Mouse (Mus musculus) adrenal gland, adult 18-20 months (tissue): ENCODE measurements around the gene Treml2. TPM values are rescaled to one million over a fixed set of nuclear protein-coding genes. Genes with fewer than 3 reads are reported as not detected.
A peak's percentile ranks its signal among the peaks of the same experiment; 100 is the strongest.
"Not testable (repeated sequence)": the region's sequence is repeated elsewhere in the genome, so short reads cannot be mapped to it uniquely, and the experiment has no call there.

Source experiments
- DNase-seq, 2 experiments: peaks; one replicate each; pipeline ENCODE4 v3.0.0; 2021 to 2022; ENCODE audit warnings: low spot score in 2 of 2
- total RNA-seq, 2 experiments: library from RNA; stranded (reverse); gene quantifications; 1 replicate in 1 of 2; 2 replicates in 1 of 2; pipeline ENCODE4 v1.2.3; 2021

The Treml2 gene
- total RNA-seq, 2 experiments from 2014 or later: 0.46 to 0.48 TPM

GRCm38 (mm10) chr17:48287276-48287675 is 12.0 kb upstream of the Treml2 start:
- DNase-seq: no peak

GRCm38 (mm10) chr17:48293500-48294194 is 5.7 kb upstream of the Treml2 start:
- no peak for DNase-seq

- no peak for DNase-seq
These were observed 458 bp downstream of the Treml2 start for GRCm38 (mm10) chr17:48299756-48300155.

GRCm38 (mm10) chr17:48300199-48300598 is 901 bp downstream of the Treml2 start:
- DNase-seq: no peak

GRCm38 (mm10) chr17:48300861-48301260 is 1.6 kb downstream of the Treml2 start:
- no peak for DNase-seq

- DNase-seq: no peak
These were observed 2.5 kb downstream of the Treml2 start for GRCm38 (mm10) chr17:48301792-48302191.

GRCm38 (mm10) chr17:48312124-48312523 is 12.8 kb downstream of the Treml2 start:
- no peak for DNase-seq

GRCm38 (mm10) chr17:48315905-48316579 is 16.7 kb downstream of the Treml2 start, which contains the start of gene B430306N03Rik:
TSS of gene B430306N03Rik (plus strand) at chr17:48316141.
- not testable (repeated sequence) for DNase-seq

- no peak for DNase-seq
These were observed 19.4 kb downstream of the Treml2 start for GRCm38 (mm10) chr17:48318686-48319085.

GRCm38 (mm10) chr17:48321279-48321678 is 22.0 kb downstream of the Treml2 start:
- DNase-seq: no peak

GRCm38 (mm10) chr17:48323236-48323635 is 23.9 kb downstream of the Treml2 start:
- no peak for DNase-seq

- DNase-seq: no peak
These were observed 25.0 kb downstream of the Treml2 start for GRCm38 (mm10) chr17:48324258-48324657.

- DNase-seq: no peak
These were observed 25.8 kb downstream of the Treml2 start for GRCm38 (mm10) chr17:48325093-48325492.

- DNase-seq: no peak
These were observed 26.3 kb downstream of the Treml2 start for GRCm38 (mm10) chr17:48325638-48326037.

- no peak for DNase-seq
These were observed 27.4 kb downstream of the Treml2 start for GRCm38 (mm10) chr17:48326656-48327055.

- DNase-seq: no peak
These were observed 33.2 kb downstream of the Treml2 start for GRCm38 (mm10) chr17:48332524-48332923.

- DNase-seq: no peak
These were observed 34.9 kb downstream of the Treml2 start for GRCm38 (mm10) chr17:48334186-48334585.

- DNase-seq: peak; percentile 85 to 87
These were observed 37.6 kb downstream of the Treml2 start for GRCm38 (mm10) chr17:48336857-48337256.

- DNase-seq: no peak
These were observed 41.0 kb downstream of the Treml2 start for GRCm38 (mm10) chr17:48340267-48340666.

GRCm38 (mm10) chr17:48341947-48342346 is 42.6 kb downstream of the Treml2 start:
- no peak for DNase-seq

GRCm38 (mm10) chr17:48343065-48343464 is 43.8 kb downstream of the Treml2 start:
- no peak for DNase-seq

- no peak for DNase-seq
These were observed 46.5 kb downstream of the Treml2 start for GRCm38 (mm10) chr17:48345824-48346223.

GRCm38 (mm10) chr17:48346231-48346630 is 46.9 kb downstream of the Treml2 start, which contains the start of gene Trem2:
TSS of gene Trem2 (plus strand) at chr17:48346401.
- DNase-seq: peak in 1 of 2 experiments; percentile 16
